Mouse (Mus musculus) lung, adult 18-20 months (tissue): ENCODE data around the gene Memo1.

ENCODE experiments used
- DNase-seq, 2 experiments: peaks; one replicate each; pipeline ENCODE4 v3.0.0; 2022; ENCODE audit warnings: mixed read lengths in 2 of 2

Gene Memo1

DNA sequence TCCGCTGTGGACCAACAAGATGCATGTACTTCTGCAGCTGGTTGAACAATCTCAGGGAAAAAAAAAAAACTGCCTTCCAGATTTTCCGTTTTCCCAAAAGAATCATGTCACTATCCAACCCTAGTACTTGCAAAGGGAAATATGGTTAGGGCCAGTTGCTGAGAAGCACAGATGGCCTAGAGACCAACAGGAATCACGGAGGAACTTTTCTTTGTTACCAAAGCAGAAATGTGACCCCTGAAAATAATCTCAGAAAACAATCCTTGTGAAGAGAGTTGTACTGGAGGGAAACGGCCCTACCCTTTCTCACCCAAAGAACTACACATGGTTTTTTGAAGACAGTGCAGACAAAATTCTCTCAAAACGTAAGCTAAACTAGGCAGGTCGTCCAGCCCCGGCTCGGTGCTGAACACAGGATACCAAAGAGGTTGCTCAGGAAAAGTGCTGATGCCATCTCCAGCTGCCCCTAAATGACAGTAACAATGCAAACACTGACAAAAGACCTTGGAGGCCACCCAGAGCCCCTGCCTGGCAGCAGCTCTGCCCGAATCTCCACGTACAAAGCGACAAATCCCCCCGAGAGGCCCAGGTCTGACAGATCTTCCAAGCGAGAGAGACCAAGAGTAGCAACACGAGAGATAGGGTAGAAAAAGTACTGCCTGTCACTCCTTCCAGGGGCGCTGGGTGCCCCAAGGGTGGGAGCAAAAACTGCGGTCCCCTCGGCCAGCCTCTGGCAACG lies 1.5 kb downstream of the Memo1 start:
- DNase-seq = peak in 1 of 2 experiments; percentile 12

DNA sequence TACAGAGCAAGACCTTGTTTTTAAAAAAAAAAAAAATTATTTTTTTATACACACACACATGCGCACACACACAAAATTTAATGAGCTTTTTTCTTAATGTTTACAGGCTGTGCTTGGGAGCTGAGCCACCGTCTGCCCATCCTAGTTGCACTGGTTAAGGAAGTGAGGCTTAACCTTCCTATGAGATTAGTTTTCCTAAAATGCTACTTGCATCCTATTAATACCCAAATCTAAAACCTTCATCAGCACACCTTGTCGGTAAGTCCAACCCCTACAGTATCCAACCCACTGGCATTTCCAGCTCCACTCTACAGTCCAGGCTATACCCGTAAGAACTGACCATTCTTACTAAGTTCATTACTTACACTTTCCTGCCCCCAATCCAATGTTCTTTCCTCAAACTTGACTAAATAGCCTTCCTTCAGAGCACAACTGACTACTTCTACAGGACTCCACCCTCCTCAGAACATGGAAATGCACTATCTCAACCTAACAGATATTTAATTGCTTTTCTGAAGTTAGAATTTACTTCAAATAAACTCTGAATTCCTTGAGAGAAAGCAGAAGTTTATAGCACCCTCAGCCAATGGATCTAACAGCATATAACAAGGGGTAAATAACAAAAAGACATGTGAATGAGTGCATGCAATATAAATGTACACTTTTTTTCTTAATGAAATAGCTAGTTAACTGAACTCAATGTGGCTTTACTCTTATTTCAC lies 3.5 kb downstream of the Memo1 start:
- no peak for DNase-seq

DNA sequence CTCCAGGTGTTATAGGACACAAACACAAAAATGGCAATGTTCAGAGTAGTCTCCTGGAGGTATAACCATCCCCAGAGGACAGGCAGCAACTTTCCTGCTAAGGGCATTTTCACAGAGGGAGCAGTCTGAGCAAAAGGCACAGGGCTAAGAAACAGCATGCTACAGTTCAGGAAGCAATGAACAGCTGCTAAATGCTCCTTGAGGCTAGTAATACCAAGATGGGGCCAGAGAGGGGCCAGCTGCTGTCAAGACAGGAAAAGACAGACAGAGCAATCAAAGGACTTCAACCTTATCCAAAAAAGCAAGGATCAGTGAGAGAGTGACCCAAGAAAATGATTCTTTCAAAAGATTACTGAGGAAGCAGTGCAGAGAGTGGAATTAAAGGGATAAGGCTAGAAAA lies 4.5 kb downstream of the Memo1 start:
- DNase-seq = no peak

DNA sequence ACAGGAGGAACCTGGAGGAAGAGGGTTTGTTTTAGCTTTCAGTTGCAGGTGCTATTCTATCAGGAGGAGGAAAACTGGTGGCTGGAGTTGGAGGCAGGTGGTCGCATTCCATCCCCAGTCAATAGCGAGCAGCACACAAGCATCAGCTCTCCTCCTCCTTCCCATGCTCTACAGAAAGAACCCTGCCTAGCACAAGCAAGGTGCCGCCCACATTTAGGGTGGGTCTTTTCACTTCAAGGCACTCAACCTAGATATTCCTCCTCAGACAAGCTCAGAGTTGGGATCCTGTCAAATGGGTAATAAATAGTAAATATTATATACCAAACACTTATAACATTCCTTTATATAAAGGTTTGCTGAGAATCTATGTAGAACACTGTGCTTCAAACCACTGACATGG lies 5.1 kb downstream of the Memo1 start:
- no peak for DNase-seq

DNA sequence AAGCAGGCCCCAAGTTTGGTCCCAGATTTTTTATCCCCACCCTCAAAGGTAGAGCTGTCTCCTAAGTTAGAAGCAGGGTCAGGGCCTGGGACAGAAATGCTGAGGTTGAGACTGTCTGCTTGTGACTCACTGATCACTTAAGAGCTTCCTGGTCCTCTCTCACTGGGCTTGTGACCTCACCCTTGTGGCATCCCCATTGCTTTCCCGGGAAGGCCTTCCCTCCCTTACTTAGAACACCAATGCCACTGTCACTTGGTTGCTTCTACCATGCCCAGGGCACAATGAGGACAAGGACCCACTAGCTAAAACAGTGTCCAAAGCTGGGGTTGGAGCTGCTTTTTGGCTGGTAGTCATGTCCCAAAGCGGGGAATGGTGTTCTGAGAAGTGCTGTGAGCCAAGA lies 6.7 kb downstream of the Memo1 start:
- DNase-seq = no peak

DNA sequence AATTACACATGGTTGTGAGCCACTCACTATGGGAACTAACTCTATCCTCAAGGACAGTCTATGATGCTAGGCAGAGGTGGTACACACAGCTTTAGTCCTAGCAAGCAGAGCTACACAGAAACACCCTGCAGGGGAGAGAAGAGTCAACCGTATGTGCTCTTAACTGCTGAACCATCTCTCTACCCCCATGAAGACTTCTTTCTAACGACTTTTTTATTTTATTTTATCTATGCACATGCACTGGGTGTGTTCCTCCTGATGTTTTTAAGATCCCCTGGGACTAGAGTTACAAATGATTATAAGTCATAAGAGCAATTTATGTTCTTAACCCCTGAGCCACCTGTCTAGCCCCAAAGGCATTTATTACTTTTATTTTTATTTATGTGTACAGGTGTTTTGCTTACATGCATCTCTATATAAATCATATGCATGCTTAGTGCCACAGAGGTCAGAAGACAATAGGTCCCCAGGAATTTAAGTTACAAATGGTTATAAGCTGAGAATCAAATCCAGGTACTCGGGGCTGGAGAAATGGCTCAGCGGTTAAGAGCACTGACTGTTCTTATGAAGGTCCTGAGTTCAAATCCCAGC lies 9.1 kb downstream of the Memo1 start:
- no peak for DNase-seq

DNA sequence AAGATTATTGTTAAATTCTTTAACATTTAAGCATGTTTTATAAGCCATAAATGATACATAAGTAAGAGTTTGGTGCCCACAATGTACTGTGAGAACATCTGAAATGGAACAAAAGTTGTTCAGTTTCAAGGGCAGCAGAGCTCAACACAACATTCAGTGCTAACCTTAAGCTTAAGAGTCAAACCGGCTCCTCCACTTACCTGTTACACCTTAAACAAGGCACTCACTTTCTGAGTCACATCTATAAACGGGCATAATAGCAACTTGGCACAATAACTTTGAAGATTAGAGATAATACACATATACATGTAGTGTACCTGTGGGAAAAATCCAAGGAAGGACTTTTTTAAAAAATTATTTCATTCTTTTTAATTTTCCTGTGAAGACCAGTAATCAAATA lies 9.6 kb downstream of the Memo1 start:
- DNase-seq = peak in 1 of 2 experiments; percentile 51

DNA sequence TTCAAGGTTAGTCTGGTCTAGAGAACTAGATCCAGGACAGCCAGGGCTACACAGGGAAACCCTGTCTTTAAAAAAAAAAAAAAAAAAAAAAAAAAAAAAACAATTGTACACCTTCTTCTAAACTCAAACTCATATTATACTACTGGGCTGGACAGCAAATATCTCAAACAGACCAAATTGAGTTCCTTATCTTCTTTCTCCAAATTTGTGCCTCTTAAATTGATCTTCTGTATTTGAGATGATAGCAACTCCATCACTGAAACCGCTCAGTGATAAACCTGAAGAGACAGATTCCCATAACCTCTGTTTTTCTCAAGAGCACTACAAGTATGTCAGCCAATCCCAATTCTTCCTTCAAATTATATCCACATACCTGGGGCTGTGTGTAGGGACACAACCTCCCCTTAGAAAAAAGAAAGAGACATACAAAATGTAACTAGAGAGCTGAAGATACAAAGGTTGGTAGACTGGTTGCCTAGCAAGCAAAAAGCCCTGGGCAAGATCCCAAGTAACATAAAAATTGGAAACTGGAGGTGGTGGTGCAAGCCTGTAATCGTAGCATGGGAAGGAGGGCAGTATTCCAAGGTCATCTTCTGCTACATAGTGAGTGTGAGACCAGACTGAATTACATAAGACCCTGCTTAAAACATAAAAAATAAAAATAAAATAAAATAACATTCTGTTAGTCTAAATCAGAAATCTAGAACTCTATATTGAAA lies 10.8 kb downstream of the Memo1 start:
- peak in 1 of 2 experiments; percentile 17 for DNase-seq

DNA sequence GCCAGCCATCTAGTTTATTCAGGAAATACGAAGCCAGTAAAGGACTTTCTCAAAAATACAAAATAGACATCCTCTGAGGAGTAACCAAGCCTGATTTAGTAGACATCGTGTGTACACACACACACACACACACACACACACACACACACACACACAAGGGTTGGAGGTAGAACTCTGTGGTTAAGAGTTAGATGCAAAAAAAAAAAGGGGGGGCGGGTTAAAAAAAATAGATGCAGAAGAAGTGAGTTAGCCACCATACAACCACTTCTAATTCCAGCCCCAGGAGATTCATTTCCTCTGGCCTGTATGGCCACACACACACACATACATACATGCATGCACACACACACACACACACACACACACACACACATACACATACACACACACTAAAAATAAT lies 13.3 kb downstream of the Memo1 start:
- DNase-seq = no peak

DNA sequence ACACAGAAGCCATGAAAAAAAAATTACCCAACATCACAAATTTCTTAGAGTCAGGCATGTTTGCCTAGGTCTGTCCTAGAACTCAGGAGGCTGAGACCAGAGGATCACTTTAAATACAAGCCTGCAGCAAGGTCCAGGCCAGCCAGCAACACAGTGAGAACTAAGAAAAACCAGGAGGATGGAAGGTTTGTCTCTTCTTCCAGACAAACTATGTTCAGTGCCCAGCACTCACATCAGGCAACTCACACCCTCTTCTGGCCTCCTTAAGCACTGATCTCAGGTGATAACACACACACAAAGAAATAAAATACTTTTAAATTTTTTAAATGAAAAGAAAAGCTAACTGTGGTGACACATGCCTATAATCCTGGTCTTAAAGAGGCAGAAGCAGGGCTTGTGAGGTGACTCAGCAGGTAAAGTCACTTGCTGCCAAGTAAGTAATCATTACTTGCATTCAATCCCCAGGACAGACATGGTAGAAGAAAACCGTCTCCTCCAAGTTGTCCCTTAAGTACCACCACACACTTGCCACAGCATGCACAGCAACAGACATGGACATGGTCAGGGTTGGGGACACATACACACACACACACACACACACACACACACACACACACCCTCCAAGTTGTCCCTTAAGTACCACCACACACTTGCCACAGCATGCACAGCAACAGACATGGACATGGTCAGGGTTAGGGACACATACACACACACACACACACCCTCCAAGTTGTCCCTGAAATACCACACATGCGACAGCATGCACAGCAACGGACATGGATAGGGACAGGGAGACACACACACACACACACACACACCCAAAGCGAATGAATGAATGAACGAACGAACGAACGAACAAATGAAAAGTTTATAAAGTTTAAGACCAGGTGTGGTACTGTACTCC lies 16.1 kb downstream of the Memo1 start:
- no peak for DNase-seq

DNA sequence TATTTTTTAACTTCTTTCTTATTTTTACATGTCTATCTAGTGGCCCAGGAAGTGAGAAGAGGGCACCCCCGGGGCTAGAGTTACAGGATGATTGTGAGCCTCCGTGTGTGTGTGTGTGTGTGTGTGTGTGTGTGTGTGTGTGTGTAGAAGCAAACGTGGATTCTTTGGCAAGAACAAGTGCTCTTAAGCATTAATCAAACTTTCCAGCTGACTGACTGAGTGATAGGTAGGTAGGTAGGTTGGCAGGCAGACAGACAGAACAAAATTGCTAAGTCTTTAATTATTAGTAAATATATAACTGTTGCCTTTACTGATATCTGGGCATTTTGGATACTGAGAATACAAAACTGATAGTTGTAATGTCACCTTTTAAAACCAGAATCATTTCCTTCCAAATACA lies 20.9 kb downstream of the Memo1 start:
- no peak for DNase-seq

DNA sequence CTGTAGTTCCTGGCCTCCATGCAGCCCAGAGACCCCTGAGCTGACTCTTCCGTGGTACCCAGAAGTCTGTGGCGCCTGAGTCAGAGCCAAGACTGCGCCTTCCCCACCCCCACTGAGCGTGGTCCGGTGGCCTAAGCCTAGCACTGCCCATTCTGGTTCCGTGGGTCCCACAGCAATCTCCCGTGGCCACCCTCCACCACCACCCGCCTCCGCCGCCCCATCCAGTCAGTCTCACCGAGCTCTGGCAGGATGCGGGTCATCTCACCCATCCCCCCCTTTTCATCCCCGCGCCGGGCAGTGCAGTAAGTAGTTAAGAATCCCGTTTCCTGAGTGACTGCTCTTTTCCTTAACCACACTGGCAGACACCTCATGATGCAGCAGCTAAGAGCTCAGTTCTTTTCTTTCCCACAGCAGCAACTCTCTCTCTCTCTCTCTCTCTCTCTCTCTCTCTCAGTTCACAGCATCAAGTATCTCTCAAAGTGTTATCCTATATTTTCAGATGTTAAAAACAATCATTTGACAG lies 22.6 kb downstream of the Memo1 start:
- no peak for DNase-seq

DNA sequence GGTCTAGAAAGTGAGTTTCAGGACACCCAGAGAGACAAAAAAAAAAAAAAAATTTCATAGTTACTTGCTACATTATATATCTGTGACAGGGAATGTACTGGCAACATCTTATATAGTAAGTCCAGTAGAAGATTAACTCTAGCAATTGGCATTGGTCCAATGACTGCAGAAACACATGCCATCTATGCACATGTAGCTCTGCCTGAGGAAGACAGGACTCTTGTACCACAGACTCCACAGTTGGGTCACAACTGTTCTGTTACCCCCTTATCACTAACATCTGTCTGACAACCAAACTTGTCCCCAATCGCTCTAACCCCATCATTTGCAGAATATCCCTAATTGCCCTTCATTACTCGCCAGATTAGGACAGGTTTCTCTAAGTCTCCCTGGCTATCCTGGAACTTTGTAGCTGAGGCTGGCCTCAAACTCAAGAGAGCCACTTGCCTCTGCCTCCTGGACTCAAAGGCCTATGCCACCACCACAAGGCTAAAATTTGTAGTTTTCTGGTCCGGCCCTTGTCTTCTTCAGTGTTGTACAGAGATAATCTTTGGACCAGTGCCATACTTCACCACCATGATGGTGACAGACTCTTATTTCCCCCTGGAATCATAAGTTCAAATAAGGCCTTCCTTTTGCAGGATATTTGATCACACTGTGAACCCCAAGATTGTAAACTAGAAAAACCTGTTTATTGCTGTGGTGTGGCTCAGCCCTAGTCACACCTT lies 23.6 kb downstream of the Memo1 start:
- no peak for DNase-seq

DNA sequence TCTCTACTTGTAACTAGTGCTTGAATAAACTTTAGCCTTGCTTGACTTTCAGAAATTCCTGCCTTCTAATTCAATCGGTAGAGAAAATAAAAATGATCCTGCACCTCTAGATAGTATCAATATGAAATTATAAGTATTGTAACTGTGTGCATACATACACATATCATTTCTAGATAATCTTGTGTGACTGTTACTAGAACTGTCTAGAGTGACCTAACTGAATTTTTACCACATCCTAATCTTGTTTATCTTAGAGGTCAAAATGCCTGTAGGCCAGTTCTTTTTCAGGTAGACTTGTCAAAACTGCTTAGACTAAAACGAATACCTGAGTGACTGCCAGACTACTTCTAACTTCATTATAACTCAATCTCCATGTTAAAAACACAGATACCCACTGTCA lies 25.1 kb downstream of the Memo1 start:
- DNase-seq = no peak

DNA sequence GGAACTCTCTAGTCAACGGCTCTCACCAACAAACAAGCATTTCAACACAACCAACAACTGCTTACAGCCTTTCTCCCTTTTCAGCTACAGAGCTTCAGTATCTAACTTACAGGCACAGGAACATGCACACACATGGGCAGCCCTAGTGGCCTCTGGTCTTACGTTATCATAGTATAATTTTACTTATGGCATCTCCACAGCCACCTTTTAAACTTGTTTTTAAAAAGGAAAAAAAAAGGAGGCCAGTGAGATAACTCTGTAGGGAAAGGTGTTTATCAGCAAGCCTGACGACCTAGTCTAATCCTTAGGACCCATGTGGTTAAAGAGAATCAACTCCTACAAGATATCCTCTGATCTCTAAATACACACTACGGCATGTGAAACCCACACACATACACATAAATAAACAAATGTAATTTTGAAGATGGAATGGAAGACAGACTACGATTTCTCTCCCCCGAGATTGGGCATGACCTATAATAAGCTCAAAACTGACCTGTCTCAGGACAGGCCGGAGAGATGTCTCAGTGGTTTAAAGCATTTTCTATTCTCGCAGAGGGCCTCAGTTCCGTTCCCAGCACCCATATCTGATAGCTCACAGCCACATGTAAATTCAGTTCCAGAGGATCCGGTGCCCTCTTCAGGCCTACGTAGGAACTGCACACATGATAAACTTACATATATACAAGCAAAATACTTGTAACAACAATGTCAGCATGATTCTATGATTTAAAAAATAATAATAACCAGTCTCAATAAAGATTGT lies 27.7 kb downstream of the Memo1 start:
- no peak for DNase-seq

DNA sequence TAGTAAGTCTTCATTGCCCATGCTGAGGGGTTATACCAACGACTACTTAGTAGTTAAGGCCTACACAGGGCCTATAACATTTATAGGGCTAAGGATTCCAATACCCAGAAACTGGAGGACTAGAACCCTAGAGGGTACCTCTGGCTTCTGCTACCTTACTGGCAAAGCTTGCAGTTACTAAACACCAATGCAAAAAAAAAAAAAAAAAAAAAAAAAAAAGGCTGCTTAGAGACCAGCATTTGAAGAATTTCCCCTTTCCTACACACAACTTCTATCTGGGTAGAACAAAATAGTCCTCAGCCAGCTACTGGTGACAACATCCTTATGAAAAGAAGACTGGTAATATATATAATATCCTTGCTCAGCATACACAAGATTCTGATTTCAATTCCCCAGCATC lies 29.7 kb downstream of the Memo1 start:
- no peak for DNase-seq

DNA sequence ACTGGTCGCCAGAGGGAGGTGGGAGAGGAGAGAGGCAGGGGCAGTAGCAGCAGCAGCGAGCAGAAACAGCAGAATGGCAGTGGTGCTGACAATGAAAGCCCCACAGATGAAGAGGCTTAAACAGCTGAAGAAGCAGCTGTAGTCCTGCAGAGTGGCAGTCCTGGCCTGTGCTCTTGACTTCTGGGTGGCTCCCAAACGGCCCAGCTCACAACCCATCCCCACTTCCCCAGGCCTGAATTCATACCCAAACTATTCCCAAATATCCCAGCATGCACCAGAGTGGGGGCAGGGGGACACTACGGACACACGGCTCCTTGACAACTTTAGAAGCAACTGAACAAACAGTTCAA lies 30.2 kb downstream of the Memo1 start:
- no peak for DNase-seq

DNA sequence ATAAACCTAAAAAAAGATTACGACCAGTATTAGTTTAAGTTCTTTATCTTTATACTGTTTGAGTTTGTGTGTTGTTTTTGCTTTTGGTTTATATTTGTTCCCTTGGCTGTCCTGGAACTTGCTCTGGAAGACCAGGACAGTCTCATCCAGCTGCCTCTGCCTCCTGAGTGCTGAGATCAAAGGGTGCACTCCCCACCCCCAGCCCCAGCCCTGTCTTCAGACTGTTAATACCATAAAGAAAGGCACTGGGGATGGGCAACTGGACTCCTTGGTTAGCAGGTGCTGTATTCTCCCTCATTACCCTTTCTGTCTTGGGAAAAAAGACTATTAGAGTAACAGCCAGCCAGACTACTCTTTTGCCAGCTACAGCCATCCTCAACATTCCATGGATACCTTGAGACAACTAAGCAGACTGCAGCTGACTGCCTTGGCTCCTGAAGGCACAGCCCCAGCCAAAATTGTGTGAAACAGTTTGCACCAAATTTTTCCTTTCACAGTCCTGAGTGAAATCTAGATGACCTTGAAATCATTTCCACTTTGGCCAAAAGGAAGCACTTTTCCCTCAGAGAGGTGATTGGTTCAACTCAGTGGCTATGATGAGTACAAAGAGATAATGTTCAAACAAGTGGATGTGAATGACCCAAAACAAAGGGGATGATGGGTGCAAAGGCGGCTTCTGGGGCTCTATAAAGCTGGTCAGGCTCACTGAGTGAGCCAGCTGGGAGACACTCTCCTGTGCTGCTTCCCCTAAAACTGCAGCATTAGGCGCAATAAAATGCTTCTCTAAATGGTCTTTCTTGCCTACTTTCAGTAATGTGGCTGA lies 30.8 kb downstream of the Memo1 start:
- DNase-seq = no peak

DNA sequence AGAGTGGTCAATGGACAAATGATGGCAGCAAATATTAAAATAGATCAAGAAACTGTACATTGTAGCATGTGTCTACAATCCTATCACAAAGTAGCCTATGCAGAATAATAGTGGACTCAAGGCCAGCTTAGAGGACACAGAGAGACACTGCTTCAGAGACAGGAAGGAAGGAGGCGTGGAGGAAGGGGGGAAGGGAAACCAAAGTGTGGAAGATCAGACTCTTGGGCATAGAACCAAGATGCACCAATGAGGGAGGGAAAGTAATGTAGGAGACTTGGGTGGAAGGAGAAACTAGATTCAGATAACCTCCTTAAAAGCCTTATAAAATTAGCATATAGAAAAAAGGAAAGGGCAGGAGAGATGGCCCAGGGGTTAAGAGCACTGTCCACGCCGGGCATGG lies 32.9 kb downstream of the Memo1 start:
- DNase-seq = no peak

DNA sequence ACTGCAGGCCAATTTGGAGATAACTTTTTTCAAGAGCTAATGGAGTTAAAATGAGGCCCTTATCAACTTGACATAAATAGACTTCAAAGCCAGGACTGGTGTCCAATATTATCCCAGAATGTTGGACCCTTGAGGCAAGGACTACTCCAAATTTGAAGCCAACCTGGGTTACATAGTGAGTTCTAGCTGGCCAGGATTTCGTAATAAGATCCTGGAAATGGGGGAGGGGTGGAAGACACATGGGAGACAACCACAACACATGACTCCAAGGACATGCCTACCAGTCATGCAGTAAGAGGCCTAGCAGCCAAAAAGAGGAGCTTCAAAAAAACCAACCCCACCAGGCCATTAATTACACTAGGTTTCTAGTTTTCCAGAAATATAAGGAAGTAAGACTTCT lies 50.0 kb downstream of the Memo1 start:
- DNase-seq = peak in 1 of 2 experiments; percentile 44
